Mouse (Mus musculus) frontal cortex, postnatal 36 days (tissue): ENCODE results near the gene Bcl9.

Experiments used
- DNase-seq, 2 experiments: peaks; one replicate each; pipeline ENCODE4 v3.0.0; 2022; ENCODE audit warnings: low spot score in 2 of 2

Gene Bcl9

GRCm38 (mm10) chr3:97297553-97298432 is at the start of gene Bcl9:
Gene Bcl9 (minus strand): TSS chr3:97297917.
- DNase-seq = peak; percentile 87 to 88

GRCm38 (mm10) chr3:97339193-97339576 is 41.5 kb upstream of the Bcl9 start:
- no peak for DNase-seq

- DNase-seq = peak; percentile 92 to 94
Measured at GRCm38 (mm10) chr3:97338522-97339192, 40.9 kb upstream of the Bcl9 start.

- peak; percentile 53 to 60 for DNase-seq
Measured at GRCm38 (mm10) chr3:97337306-97337705, 39.6 kb upstream of the Bcl9 start.

- DNase-seq = no peak
Measured at GRCm38 (mm10) chr3:97336331-97336730, 38.6 kb upstream of the Bcl9 start.

GRCm38 (mm10) chr3:97334618-97335017 is 36.9 kb upstream of the Bcl9 start:
- no peak for DNase-seq

- DNase-seq = no peak
Measured at GRCm38 (mm10) chr3:97332172-97332571, 34.5 kb upstream of the Bcl9 start.

GRCm38 (mm10) chr3:97327809-97328208 is 30.1 kb upstream of the Bcl9 start:
- no peak for DNase-seq

GRCm38 (mm10) chr3:97327356-97327755 is 29.6 kb upstream of the Bcl9 start:
- no peak for DNase-seq

GRCm38 (mm10) chr3:97325621-97326345 is 28.1 kb upstream of the Bcl9 start:
- no peak for DNase-seq

- no peak for DNase-seq
Measured at GRCm38 (mm10) chr3:97324046-97324445, 26.3 kb upstream of the Bcl9 start.

- no peak for DNase-seq
Measured at GRCm38 (mm10) chr3:97317302-97317701, 19.6 kb upstream of the Bcl9 start.

GRCm38 (mm10) chr3:97313431-97313830 is 15.7 kb upstream of the Bcl9 start:
- no peak for DNase-seq

GRCm38 (mm10) chr3:97311998-97312397 is 14.3 kb upstream of the Bcl9 start:
- peak; percentile 79 to 81 for DNase-seq

GRCm38 (mm10) chr3:97309748-97310536 is 12.2 kb upstream of the Bcl9 start:
- no peak for DNase-seq

GRCm38 (mm10) chr3:97308440-97308839 is 10.7 kb upstream of the Bcl9 start:
- no peak for DNase-seq

- no peak for DNase-seq
Measured at GRCm38 (mm10) chr3:97305907-97306306, 8.2 kb upstream of the Bcl9 start.

- DNase-seq = no peak
Measured at GRCm38 (mm10) chr3:97301586-97301985, 3.9 kb upstream of the Bcl9 start.

- no peak for DNase-seq
Measured at GRCm38 (mm10) chr3:97300370-97300769, 2.7 kb upstream of the Bcl9 start.

- DNase-seq = no peak
Measured at GRCm38 (mm10) chr3:97299885-97300284, 2.2 kb upstream of the Bcl9 start.

- DNase-seq = no peak
Measured at GRCm38 (mm10) chr3:97298856-97299465, 1.2 kb upstream of the Bcl9 start.
